Mouse (Mus musculus) CH12.LX (cell line): Measurements from ENCODE around the gene Lrrtm4. TPM values are rescaled to one million over a fixed set of nuclear protein-coding genes. Genes with fewer than 3 reads are reported as not detected.

ENCODE experiments used
- DNase-seq: peaks from one replicate; pipeline ENCODE4 v3.0.0-alpha.2; 2013; ENCODE audit errors: extremely low read depth
- H3K27ac ChIP-seq: 2 replicates; pipeline ENCODE4 v1.5.1; 2012; ENCODE audit warnings: low read depth, mild to moderate bottlenecking, control low read depth, moderate library complexity; ENCODE audit not compliant: insufficient read depth
- H3K27me3 ChIP-seq: replicated peaks from 2 replicates; pipeline ENCODE3; 2012; ENCODE audit warnings: inconsistent platforms
- H3K36me3 ChIP-seq, 2 experiments: replicated peaks in 1 of 2; 2 replicates each; pipeline versions ENCODE3 to v1.6.1; 2012; ENCODE audit warnings: inconsistent platforms in 1 of 2, low read length in 1 of 2, mild to moderate bottlenecking in 1 of 2, mixed read lengths in 1 of 2, moderate library complexity in 1 of 2; ENCODE audit not compliant: control insufficient read depth in 1 of 2, insufficient read depth in 1 of 2
- H3K4me1 ChIP-seq, 2 experiments: 2 replicates each; pipeline ENCODE4 v1.6.1; 2012; ENCODE audit warnings: inconsistent platforms in 1 of 2, moderate library complexity in 1 of 2; ENCODE audit not compliant: insufficient read depth in 2 of 2, control insufficient read depth in 1 of 2
- H3K4me2 ChIP-seq: 2 replicates; pipeline ENCODE4 v1.6.1; 2012; ENCODE audit warnings: low read depth, mild to moderate bottlenecking, control low read depth; ENCODE audit not compliant: poor library complexity, insufficient read depth, severe bottlenecking
- H3K4me3 ChIP-seq, 3 experiments: fragments of 150-350 bp in 1 of 3; sonication (generic) in 1 of 3; replicated peaks in 1 of 3; 2 replicates each; pipeline versions ENCODE3 to v1.5.1; 2011 to 2012; ENCODE audit warnings: low read depth in 2 of 3, low read length in 2 of 3, mild to moderate bottlenecking in 2 of 3, moderate library complexity in 2 of 3, control low read depth in 1 of 3, improper control_type of control experiment in 1 of 3, inconsistent platforms in 1 of 3, mixed read lengths in 1 of 3; ENCODE audit not compliant: poor library complexity in 1 of 3
- H3K79me2 ChIP-seq: replicated peaks from 2 replicates; pipeline ENCODE4 v1.6.1; 2012; ENCODE audit warnings: mild to moderate bottlenecking, moderate library complexity; ENCODE audit not compliant: control insufficient read depth, poor library complexity, insufficient read depth, severe bottlenecking; ENCODE audit errors: extremely low read depth
- H3K9ac ChIP-seq: 2 replicates; pipeline ENCODE4 v1.6.1; 2012; ENCODE audit warnings: low read depth, mild to moderate bottlenecking, control low read depth, moderate library complexity; ENCODE audit not compliant: insufficient read depth
- H3K9me3 ChIP-seq: replicated peaks from 2 replicates; pipeline ENCODE3; 2012; ENCODE audit warnings: low read length, inconsistent platforms, mixed read lengths
- CHD1 ChIP-seq: IDR thresholded peaks from 2 replicates; pipeline ENCODE4 v1.6.1; 2012; ENCODE audit warnings: low read depth, low read length, improper control_type of control experiment, inconsistent platforms
- CHD2 ChIP-seq: IDR thresholded peaks from 2 replicates; pipeline ENCODE4 v1.6.1; 2011; ENCODE audit warnings: low read length, improper control_type of control experiment
- ETS1 ChIP-seq: conservative IDR thresholded peaks from 2 replicates; pipeline ENCODE4 v1.6.1; 2012; ENCODE audit warnings: low read depth, mild to moderate bottlenecking, inconsistent platforms, low read length, improper control_type of control experiment, moderate library complexity
- MXI1 ChIP-seq: IDR thresholded peaks from 2 replicates; pipeline ENCODE4 v1.6.1; 2011; ENCODE audit warnings: mild to moderate bottlenecking, low read depth, low read length, improper control_type of control experiment
- NELFE ChIP-seq: IDR thresholded peaks from 2 replicates; pipeline ENCODE4 v1.6.1; 2011; ENCODE audit warnings: low read depth, low read length, improper control_type of control experiment
- POLR2A ChIP-seq: IDR thresholded peaks from 2 replicates; pipeline ENCODE4 v1.6.1; 2011; ENCODE audit warnings: low read depth, mild to moderate bottlenecking, improper control_type of control experiment, low read length
- POLR2AphosphoS2 ChIP-seq: IDR thresholded peaks from 2 replicates; pipeline ENCODE4 v1.6.1; 2011; ENCODE audit warnings: low read depth, low read length, improper control_type of control experiment
- SMC3 ChIP-seq: IDR thresholded peaks from 2 replicates; pipeline ENCODE4 v1.6.1; 2011; ENCODE audit warnings: low read depth, low read length, improper control_type of control experiment
- TBP ChIP-seq: conservative IDR thresholded peaks from 2 replicates; pipeline ENCODE4 v1.6.1; 2011; ENCODE audit warnings: low read depth, low read length, improper control_type of control experiment
- UBTF ChIP-seq: IDR thresholded peaks from 2 replicates; pipeline ENCODE4 v1.6.1; 2012; ENCODE audit warnings: low read depth, mild to moderate bottlenecking, inconsistent platforms, low read length, improper control_type of control experiment, moderate library complexity
- USF2 ChIP-seq: conservative IDR thresholded peaks from 2 replicates; pipeline ENCODE4 v1.6.1; 2011; ENCODE audit warnings: low read depth, low read length, improper control_type of control experiment
- ZKSCAN1 ChIP-seq: IDR thresholded peaks from 2 replicates; pipeline ENCODE4 v1.6.1; 2012; ENCODE audit warnings: low read depth, inconsistent platforms, low read length, improper control_type of control experiment, borderline replicate concordance
- ZMIZ1 ChIP-seq: IDR thresholded peaks from 2 replicates; pipeline ENCODE4 v1.6.1; 2012; ENCODE audit warnings: low read depth, mild to moderate bottlenecking, inconsistent platforms, low read length, improper control_type of control experiment
- ZNF384 ChIP-seq: IDR thresholded peaks from 2 replicates; pipeline ENCODE4 v1.6.1; 2012; ENCODE audit warnings: low read depth, low read length, improper control_type of control experiment, inconsistent platforms
- dilution Hi-C: fragments of 300-500 bp; cut with MboI; formaldehyde crosslinking; loops from 2 replicates; pipeline ENCODE4 v1.14.3; 2020; ENCODE audit warnings: low sequenced_read_pairs; ENCODE audit not compliant: extremely low pct_unique_long_range_greater_than_20kb, extremely low pct_ligation_motif_present
- in situ Hi-C: fragments of 300-500 bp; cut with MboI; formaldehyde crosslinking; loops from 3 replicates; pipeline ENCODE4 v1.14.3; 2019; ENCODE audit warnings: low sequenced_read_pairs, low pct_ligation_motif_present, low pct_unique_long_range_greater_than_20kb, mixed read lengths
- polyA plus RNA-seq: library from polyadenylated mRNA; unstranded; fragments of >175 nt; gene quantifications from 2 replicates; pipeline ENCODE4 v1.2.1, GENCODE M21; 2012; ENCODE audit warnings: low read depth; ENCODE audit not compliant: insufficient read length
- total RNA-seq, 2 experiments: library from RNA; depleted of rRNA; stranded (reverse); fragments of 300-350 nt in 1 of 2; fragments of >200 nt in 1 of 2; gene quantifications; 2 replicates each; pipeline ENCODE4 v1.2.3; 2012 to 2014

Lrrtm4 gene
- total and polyA plus RNA-seq, 3 experiments: not detected

GRCm38 (mm10) chr6:80056849-80057248 lies 38.2 kb downstream of the Lrrtm4 start:
- dilution Hi-C loops: no loop called here

DNA sequence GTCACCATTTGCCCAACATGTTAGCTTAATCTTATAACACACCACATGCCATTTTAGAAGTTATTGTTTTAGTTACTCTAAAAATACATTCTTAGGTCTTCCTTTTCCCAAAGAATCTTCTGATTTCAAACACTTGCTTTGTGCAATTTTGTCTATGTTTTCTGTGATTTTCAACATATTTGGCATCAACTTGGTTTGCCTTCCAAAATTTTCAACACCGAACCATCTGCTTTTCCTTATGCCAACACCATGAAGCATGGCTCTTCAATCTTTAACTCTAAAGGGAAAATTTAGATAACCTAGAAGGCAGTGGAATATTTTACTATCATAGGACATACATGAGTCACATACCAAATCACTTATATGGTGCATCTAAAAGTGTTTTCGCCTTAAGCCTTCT lies 59.3 kb downstream of the Lrrtm4 start:
- in situ Hi-C loops: no loop called here
- no peaks in the 10 kb centered on the region for H3K4me1 ChIP-seq
- no peaks in the 10 kb centered on the region for H3K79me2 ChIP-seq

More at GRCm38 (mm10) chr6:80056849-80057248, 38.2 kb downstream of the Lrrtm4 start:
- no peak for DNase-seq
- Histone ChIP-seq H3K9me3 (peaks cover 35% of the 10 kb centered on the region), H3K27ac (no peak overlapping the region), H3K4me3 (no peak overlapping the region), H3K4me1 (no peaks in the 10 kb centered on the region), H3K79me2 (no peaks in the 10 kb centered on the region), H3K9ac (no peak overlapping the region), H3K4me2 (no peak overlapping the region), H3K36me3 (no peaks in the 10 kb centered on the region), H3K27me3 (no peaks in the 10 kb centered on the region)
- no peak for TF ChIP-seq TBP
- no peak for TF ChIP-seq USF2
- TF ChIP-seq ETS1: no peak
- TF ChIP-seq ZMIZ1: no peak
- in situ Hi-C loops: no loop called here

GRCm38 (mm10) chr6:80079290-80079689 lies 60.6 kb downstream of the Lrrtm4 start:
- TF ChIP-seq UBTF (no peak), CHD2 (no peak)
- Histone ChIP-seq H3K4me2 (no peak overlapping the region), H3K9ac (no peak overlapping the region), H3K4me1 (no peaks in the 10 kb centered on the region), H3K4me3 (no peak overlapping the region), H3K79me2 (no peaks in the 10 kb centered on the region), H3K36me3 (no peaks in the 10 kb centered on the region), H3K27me3 (no peaks in the 10 kb centered on the region), H3K27ac (no peak overlapping the region), H3K9me3 (peaks cover 48% of the 10 kb centered on the region)
- dilution Hi-C loops: no loop called here
- no peak for DNase-seq
- in situ Hi-C loops: no loop called here

More for the DNA sequence above, 59.3 kb downstream of the Lrrtm4 start:
- H3K36me3 ChIP-seq: no peaks in the 10 kb centered on the region
- H3K9me3 ChIP-seq: peaks cover 43% of the 10 kb centered on the region
- DNase-seq: no peak
- no peaks in the 10 kb centered on the region for H3K27me3 ChIP-seq
- H3K4me3 ChIP-seq: no peak overlapping the region
- dilution Hi-C loops: no loop called here
- TF ChIP-seq ETS1: no peak
- TF ChIP-seq UBTF: no peak
- no peak for TF ChIP-seq POLR2A
- TF ChIP-seq SMC3: no peak
- no peak for TF ChIP-seq POLR2AphosphoS2
- no peak for TF ChIP-seq ZNF384
- TF ChIP-seq NELFE: no peak
- TF ChIP-seq CHD2: no peak
- TF ChIP-seq CHD1: no peak
- no peak for TF ChIP-seq MXI1
- no peak for TF ChIP-seq ZKSCAN1
- TF ChIP-seq USF2: no peak
- no peak overlapping the region for H3K27ac ChIP-seq
- no peak overlapping the region for H3K9ac ChIP-seq
- no peak overlapping the region for H3K4me2 ChIP-seq
